Mouse (Mus musculus): ENCODE data around the gene Slc27a2. TPM values are rescaled to one million over a fixed set of nuclear protein-coding genes. Genes with fewer than 3 reads are reported as not detected.

Gene Slc27a2
- polyA plus RNA-seq, 1 experiment from 2014 or later = 6.2 TPM

GRCm38 (mm10) chr2:126572747-126573146, 20.5 kb downstream of the Slc27a2 start:
- Histone ChIP-seq H3K9ac (ENCODE audit: low read length) (no peak overlapping the region), H3K36me3 (ENCODE audit: control insufficient read depth, insufficient read depth, low read length) (no peaks in the 10 kb centered on the region), H3K4me1 (ENCODE audit: control insufficient read depth, insufficient read depth, low read length) (no peaks in the 10 kb centered on the region), H3K4me3 (replicated peaks; ENCODE audit: low read length) (no peak overlapping the region), H3K9me3 (replicated peaks; ENCODE audit: control insufficient read depth, low read length) (peaks cover 4% of the 10 kb centered on the region; the same call in 1 of the 2 replicates), H3K4me2 (ENCODE audit: low read depth, low read length) (no peak overlapping the region), H3K27ac (ENCODE audit: low read length) (no peak overlapping the region), H3K27me3 (ENCODE audit: control insufficient read depth, insufficient read depth, low read length) (no peaks in the 10 kb centered on the region)
- ATAC-seq (ENCODE audit: insufficient read depth, low FRiP score) = no peak
- 77% methylated on average over 4 of the region's 4 CpGs for WGBS

DNA sequence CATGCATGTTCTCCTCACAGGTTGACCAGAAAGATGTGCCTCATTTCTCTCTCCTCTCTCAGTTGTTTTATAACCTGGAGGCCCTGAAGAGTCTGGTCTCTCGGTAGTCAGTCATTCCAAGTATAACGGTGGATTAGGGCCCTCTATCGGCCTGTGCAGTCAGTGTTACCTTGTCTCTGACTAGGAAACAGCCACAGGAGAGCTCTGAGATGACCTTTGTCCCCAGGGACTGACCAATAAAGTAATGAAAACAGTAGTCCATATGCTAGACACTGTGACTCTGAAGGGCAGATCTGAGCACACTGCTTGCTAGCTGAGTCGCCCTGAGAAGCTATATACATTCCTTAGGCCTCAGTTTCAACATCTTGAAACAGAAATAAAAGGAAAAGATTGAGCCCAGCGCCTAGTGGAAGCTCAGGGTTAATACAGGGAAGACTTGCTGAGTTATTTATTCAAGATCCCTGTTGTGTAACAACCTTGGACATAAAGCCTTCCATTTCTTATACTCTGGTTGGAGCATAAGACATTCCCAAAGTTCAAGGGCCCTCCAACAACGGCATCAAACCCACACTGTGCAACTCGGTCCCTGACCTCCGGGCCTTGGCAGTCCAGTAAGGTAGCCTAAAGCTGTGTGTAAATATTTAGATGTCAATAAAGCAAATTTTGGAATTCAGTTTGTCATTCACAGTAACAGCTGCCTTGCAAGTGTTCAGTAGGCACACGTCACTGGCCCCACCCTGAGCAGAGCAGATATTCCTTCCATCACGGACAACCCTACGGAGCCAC, 23.4 kb downstream of the Slc27a2 start:
- ATAC-seq (ENCODE audit: insufficient read depth, low FRiP score) = no peak
- no peaks in the 10 kb centered on the region for H3K27me3 ChIP-seq (ENCODE audit: control insufficient read depth, insufficient read depth, low read length)
- WGBS = 74% methylated on average over 11 of the region's 11 CpGs

DNA sequence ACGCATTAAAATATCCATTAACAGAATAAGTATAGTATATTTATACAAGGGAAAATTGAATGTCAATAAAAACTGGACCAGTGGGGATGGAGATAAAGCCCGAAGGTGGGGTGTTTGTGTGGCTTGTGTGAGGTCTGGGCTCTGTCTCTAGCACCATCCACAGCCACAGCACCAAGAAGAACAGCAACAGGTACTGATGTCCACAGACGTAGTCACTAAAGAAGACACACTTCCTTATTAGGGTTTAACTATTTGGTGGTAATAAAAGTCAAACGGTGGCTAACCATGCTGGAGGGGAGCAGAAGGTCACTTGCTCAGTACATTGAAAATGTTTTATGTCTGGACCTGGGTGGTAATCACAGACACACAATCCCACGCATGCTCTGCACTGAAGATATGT, 25.2 kb downstream of the Slc27a2 start:
- ATAC-seq (ENCODE audit: insufficient read depth, low FRiP score) = no peak
- Histone ChIP-seq H3K9me3 (replicated peaks; ENCODE audit: control insufficient read depth, low read length) (no peaks in the 10 kb centered on the region), H3K4me1 (ENCODE audit: control insufficient read depth, insufficient read depth, low read length) (no peaks in the 10 kb centered on the region), H3K4me2 (ENCODE audit: low read depth, low read length) (no peak overlapping the region), H3K27ac (ENCODE audit: low read length) (no peak overlapping the region), H3K4me3 (replicated peaks; ENCODE audit: low read length) (no peak overlapping the region), H3K9ac (ENCODE audit: low read length) (no peak overlapping the region), H3K36me3 (ENCODE audit: control insufficient read depth, insufficient read depth, low read length) (no peaks in the 10 kb centered on the region), H3K27me3 (ENCODE audit: control insufficient read depth, insufficient read depth, low read length) (no peaks in the 10 kb centered on the region)
- whole genome bisulfite sequencing = 76% methylated on average over 5 of the region's 5 CpGs

More for the DNA sequence above, 23.4 kb downstream of the Slc27a2 start:
- no peak overlapping the region for H3K27ac ChIP-seq (ENCODE audit: low read length)
- H3K4me2 ChIP-seq (ENCODE audit: low read depth, low read length) = no peak overlapping the region
- H3K9ac ChIP-seq (ENCODE audit: low read length) = no peak overlapping the region
- no peaks in the 10 kb centered on the region for H3K4me1 ChIP-seq (ENCODE audit: control insufficient read depth, insufficient read depth, low read length)
- H3K9me3 ChIP-seq (replicated peaks; ENCODE audit: control insufficient read depth, low read length) = peaks cover 4% of the 10 kb centered on the region; the same call in 1 of the 2 replicates
- H3K36me3 ChIP-seq (ENCODE audit: control insufficient read depth, insufficient read depth, low read length) = no peaks in the 10 kb centered on the region
- no peak overlapping the region for H3K4me3 ChIP-seq (replicated peaks; ENCODE audit: low read length)

- H3K4me3 ChIP-seq (replicated peaks; ENCODE audit: low read length) = no peak overlapping the region
- ATAC-seq (ENCODE audit: insufficient read depth, low FRiP score) = no peak
- 78% methylated on average over 1 of the region's 1 CpGs for WGBS
- no peak overlapping the region for H3K27ac ChIP-seq (ENCODE audit: low read length)
- no peak overlapping the region for H3K4me2 ChIP-seq (ENCODE audit: low read depth, low read length)
- no peak overlapping the region for H3K9ac ChIP-seq (ENCODE audit: low read length)
- H3K4me1 ChIP-seq (ENCODE audit: control insufficient read depth, insufficient read depth, low read length) = no peaks in the 10 kb centered on the region
- H3K27me3 ChIP-seq (ENCODE audit: control insufficient read depth, insufficient read depth, low read length) = no peaks in the 10 kb centered on the region
- H3K9me3 ChIP-seq (replicated peaks; ENCODE audit: control insufficient read depth, low read length) = no peaks in the 10 kb centered on the region
- H3K36me3 ChIP-seq (ENCODE audit: control insufficient read depth, insufficient read depth, low read length) = no peaks in the 10 kb centered on the region
Observed at GRCm38 (mm10) chr2:126579282-126579681, 27.1 kb downstream of the Slc27a2 start.

- WGBS = 69% methylated on average over 6 of the region's 6 CpGs
- ATAC-seq (ENCODE audit: insufficient read depth, low FRiP score) = no peak
Observed at GRCm38 (mm10) chr2:126583960-126584359, 31.8 kb downstream of the Slc27a2 start.

GRCm38 (mm10) chr2:126584621-126585369, 32.6 kb downstream of the Slc27a2 start:
- 0 out of 2 replicates have a peak, but pooled peaks cover 2% of the 10 kb centered on the region for H3K9me3 ChIP-seq (replicated peaks; ENCODE audit: control insufficient read depth, low read length)
- no peak overlapping the region for H3K4me3 ChIP-seq (replicated peaks; ENCODE audit: low read length)
- H3K36me3 ChIP-seq (ENCODE audit: control insufficient read depth, insufficient read depth, low read length) = no peaks in the 10 kb centered on the region
- 63% methylated on average over 8 of the region's 8 CpGs for WGBS
- ATAC-seq (ENCODE audit: insufficient read depth, low FRiP score) = no peak
- no peak overlapping the region for H3K4me2 ChIP-seq (ENCODE audit: low read depth, low read length)
- no peak overlapping the region for H3K9ac ChIP-seq (ENCODE audit: low read length)
- H3K27me3 ChIP-seq (ENCODE audit: control insufficient read depth, insufficient read depth, low read length) = no peaks in the 10 kb centered on the region
- no peaks in the 10 kb centered on the region for H3K4me1 ChIP-seq (ENCODE audit: control insufficient read depth, insufficient read depth, low read length)
- H3K27ac ChIP-seq (ENCODE audit: low read length) = no peak overlapping the region

More at GRCm38 (mm10) chr2:126583960-126584359, 31.8 kb downstream of the Slc27a2 start:
- Histone ChIP-seq H3K9me3 (replicated peaks; ENCODE audit: control insufficient read depth, low read length) (0 out of 2 replicates have a peak, but pooled peaks cover 2% of the 10 kb centered on the region), H3K27me3 (ENCODE audit: control insufficient read depth, insufficient read depth, low read length) (no peaks in the 10 kb centered on the region), H3K4me3 (replicated peaks; ENCODE audit: low read length) (no peak overlapping the region), H3K9ac (ENCODE audit: low read length) (no peak overlapping the region), H3K4me2 (ENCODE audit: low read depth, low read length) (no peak overlapping the region), H3K36me3 (ENCODE audit: control insufficient read depth, insufficient read depth, low read length) (no peaks in the 10 kb centered on the region), H3K4me1 (ENCODE audit: control insufficient read depth, insufficient read depth, low read length) (no peaks in the 10 kb centered on the region), H3K27ac (ENCODE audit: low read length) (no peak overlapping the region)

GRCm38 (mm10) chr2:126587468-126587867, 35.3 kb downstream of the Slc27a2 start:
- H3K4me2 ChIP-seq (ENCODE audit: low read depth, low read length) = no peak overlapping the region
- 78% methylated on average over 3 of the region's 3 CpGs for WGBS
- H3K4me1 ChIP-seq (ENCODE audit: control insufficient read depth, insufficient read depth, low read length) = no peaks in the 10 kb centered on the region
- H3K36me3 ChIP-seq (ENCODE audit: control insufficient read depth, insufficient read depth, low read length) = no peaks in the 10 kb centered on the region
- H3K4me3 ChIP-seq (replicated peaks; ENCODE audit: low read length) = no peak overlapping the region
- H3K27me3 ChIP-seq (ENCODE audit: control insufficient read depth, insufficient read depth, low read length) = no peaks in the 10 kb centered on the region
- no peak for ATAC-seq (ENCODE audit: insufficient read depth, low FRiP score)
- H3K9ac ChIP-seq (ENCODE audit: low read length) = no peak overlapping the region
- H3K9me3 ChIP-seq (replicated peaks; ENCODE audit: control insufficient read depth, low read length) = 0 out of 2 replicates have a peak, but pooled peaks cover 2% of the 10 kb centered on the region
- H3K27ac ChIP-seq (ENCODE audit: low read length) = no peak overlapping the region

DNA sequence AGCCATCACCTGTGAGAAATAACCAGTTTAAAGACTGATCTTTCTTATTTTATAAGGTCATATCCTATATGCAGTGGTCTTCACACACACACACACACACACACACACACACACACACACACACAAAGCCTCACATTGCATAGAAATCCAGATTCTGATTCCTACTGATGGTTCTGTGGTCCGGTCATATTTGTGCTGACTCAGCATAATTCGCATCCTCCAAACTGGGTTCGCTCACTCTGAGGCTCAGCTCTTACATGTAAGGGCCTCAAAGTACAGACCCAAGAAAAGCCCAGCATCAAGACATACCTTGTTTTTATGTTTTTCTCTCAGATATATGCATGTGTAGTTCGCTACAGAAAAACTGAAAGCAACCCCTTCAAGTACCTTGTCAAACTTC, 39.1 kb downstream of the Slc27a2 start:
- no peak overlapping the region for H3K27ac ChIP-seq (ENCODE audit: low read length)
- H3K9me3 ChIP-seq (replicated peaks; ENCODE audit: control insufficient read depth, low read length) = 0 out of 2 replicates have a peak, but pooled peaks cover 2% of the 10 kb centered on the region
- H3K27me3 ChIP-seq (ENCODE audit: control insufficient read depth, insufficient read depth, low read length) = no peaks in the 10 kb centered on the region
- 89% methylated on average over 4 of the region's 4 CpGs for WGBS
- no peaks in the 10 kb centered on the region for H3K4me1 ChIP-seq (ENCODE audit: control insufficient read depth, insufficient read depth, low read length)
- no peak for ATAC-seq (ENCODE audit: insufficient read depth, low FRiP score)
- H3K9ac ChIP-seq (ENCODE audit: low read length) = no peak overlapping the region
- H3K36me3 ChIP-seq (ENCODE audit: control insufficient read depth, insufficient read depth, low read length) = no peaks in the 10 kb centered on the region
- H3K4me3 ChIP-seq (replicated peaks; ENCODE audit: low read length) = no peak overlapping the region
- no peak overlapping the region for H3K4me2 ChIP-seq (ENCODE audit: low read depth, low read length)

Measured in stomach, embryonic 16.5 days (tissue).